In the genomic region with DNA sequence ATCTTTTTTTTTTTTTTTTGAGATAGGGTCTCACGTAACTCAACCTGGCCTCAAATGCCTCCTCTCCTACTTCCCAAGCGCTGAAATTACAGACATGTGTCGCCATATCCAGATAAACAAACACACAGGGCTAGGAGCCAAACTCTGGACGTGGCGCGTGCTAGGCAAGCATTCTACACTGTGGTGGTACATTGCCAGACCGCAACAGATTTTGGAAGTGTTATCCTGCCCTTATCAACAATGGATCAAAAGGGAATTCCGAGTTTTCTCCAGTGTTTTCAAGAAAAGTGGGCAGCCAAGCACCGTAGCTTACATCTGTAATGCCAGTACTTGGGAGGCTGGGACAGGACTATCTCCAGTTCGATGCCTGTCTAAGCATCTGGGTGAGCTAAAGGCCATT, we compare ENCODE assay signal across 8 mouse cellular contexts. TPM values are rescaled to one million over a fixed set of nuclear protein-coding genes. Genes with fewer than 3 reads are reported as not detected.
DNase-seq lines count a peak whose midpoint lies in the region; ATAC-seq and TF ChIP-seq lines count a peak whose summit lies in the region.

No protein-coding gene starts in this region.

- H3K27ac ChIP-seq in heart, embryonic 11.5 days (ENCODE audit: low read depth, low read length): no peak overlapping the region
- no peak overlapping the region for H3K27ac ChIP-seq in MEL (ENCODE audit: control insufficient read depth, low read depth, low read length)
- H3K27ac ChIP-seq in forebrain, postnatal 0 days (ENCODE audit: low read depth, low read length): no peak overlapping the region

- H3K79me2 ChIP-seq in MEL (ENCODE audit: control insufficient read depth, insufficient read depth, low read length, poor library complexity): peaks cover 29% of the 10 kb centered on the region

- peak overlapping the region; percentile 76 for H3K4me2 ChIP-seq in heart, embryonic 11.5 days
- peak overlapping the region; percentile 53 for H3K4me2 ChIP-seq in forebrain, postnatal 0 days (ENCODE audit: low read depth)

- no peaks in the 10 kb centered on the region for H3K9me3 ChIP-seq in heart, embryonic 11.5 days (replicated peaks; ENCODE audit: control insufficient read depth, low read length)
- no peaks in the 10 kb centered on the region for H3K9me3 ChIP-seq in MEL (replicated peaks; ENCODE audit: insufficient read depth, low read length)
- no peaks in the 10 kb centered on the region for H3K9me3 ChIP-seq in forebrain, postnatal 0 days (ENCODE audit: low read length)

- H3K36me3 ChIP-seq in heart, embryonic 11.5 days (ENCODE audit: control insufficient read depth, insufficient read depth, low read length): no peaks in the 10 kb centered on the region
- peaks cover 0 to 23% of the 10 kb centered on the region in 2 experiments; a peak in 2 of 4 replicates for H3K36me3 ChIP-seq in MEL (ENCODE audit: control insufficient read depth in 1 of 2, insufficient read depth in 2 of 2, low read length in 2 of 2)
- H3K36me3 ChIP-seq in forebrain, postnatal 0 days (ENCODE audit: insufficient read depth): peaks cover 3% of the 10 kb centered on the region; the same call in 1 of the 2 replicates

- H3K4me3 ChIP-seq in heart, embryonic 11.5 days (ENCODE audit: low read depth, low read length): peak overlapping the region; percentile 70
- peak overlapping the region; percentile 62 to 77 for H3K4me3 ChIP-seq in MEL (ENCODE audit: control insufficient read depth in 1 of 2, insufficient read depth in 1 of 2, low read depth in 2 of 2, low read length in 2 of 2)
- peak overlapping the region; percentile 70 for H3K4me3 ChIP-seq in forebrain, postnatal 0 days (ENCODE audit: low read depth, low read length)

- no peak for TF ChIP-seq POLR2A in MEL (IDR thresholded peaks at IDR 0.05; ENCODE audit: control insufficient read depth in 1 of 2, insufficient read depth in 1 of 2, low read depth in 1 of 2, low read length in 2 of 2, poor library complexity in 1 of 2)

- no peak for TF ChIP-seq EP300 in MEL (IDR thresholded peaks at IDR 0.05; ENCODE audit: low read depth in 1 of 2, low read length in 2 of 2)

- peak overlapping the region; percentile 77 for H3K9ac ChIP-seq in heart, embryonic 11.5 days (ENCODE audit: low read depth, low read length)
- peak overlapping the region; percentile 76 for H3K9ac ChIP-seq in MEL (ENCODE audit: control insufficient read depth, low read depth, low read length, poor library complexity, severe bottlenecking)
- peak overlapping the region; percentile 63 for H3K9ac ChIP-seq in forebrain, postnatal 0 days

- no peak for TF ChIP-seq CTCF in MEL (IDR thresholded peaks at IDR 0.05 in 2 of 3, conservative IDR thresholded peaks at IDR 0.05 in 1 of 3; ENCODE audit: control insufficient read depth in 1 of 3, insufficient read depth in 1 of 3, low read depth in 2 of 3, low read length in 3 of 3, poor library complexity in 1 of 3, severe bottlenecking in 1 of 3)
- no peak for TF ChIP-seq CTCF in forebrain, postnatal 0 days (IDR thresholded peaks at IDR 0.05; ENCODE audit: low read depth)

- TF ChIP-seq RAD21 in MEL (IDR thresholded peaks at IDR 0.05; ENCODE audit: low read depth, low read length): no peak

- no peak for ATAC-seq in heart, embryonic 11.5 days (replicated peaks; ENCODE audit: insufficient number of reproducible peaks, low FRiP score, low TSS enrichment)
- no peak for ATAC-seq in forebrain, postnatal 0 days
- no peak for ATAC-seq in frontal cortex, adult (ENCODE audit: low TSS enrichment)

- 40% methylated on average over 10 of the region's 10 CpGs for WGBS in heart, embryonic 11.5 days (ENCODE audit: insufficient replicate concordance)
- WGBS in forebrain, postnatal 0 days: 30% methylated on average over 10 of the region's 10 CpGs

- no peak for DNase-seq in heart, adult 11 months
- DNase-seq in MEL (ENCODE audit: low read depth, low spot score): peak; percentile 49
- DNase-seq in forebrain, postnatal 0 days: no peak
- DNase-seq in lung, postnatal 10 days: peak; percentile 44
- DNase-seq in natural killer cell, adult 2 months (ENCODE audit: low spot score in 2 of 2): no peak
- DNase-seq in right cerebral cortex, adult 18-20 months: no peak

- peaks cover 3% of the 10 kb centered on the region; the same call in 1 of the 2 replicates for H3K4me1 ChIP-seq in heart, embryonic 11.5 days (ENCODE audit: control insufficient read depth, insufficient read depth, low read length)
- H3K4me1 ChIP-seq in MEL (ENCODE audit: control insufficient read depth in 1 of 2, insufficient read depth in 2 of 2, low read length in 2 of 2): peaks cover 0 to 20% of the 10 kb centered on the region in 2 experiments; a peak in 2 of 4 replicates
- H3K4me1 ChIP-seq in forebrain, postnatal 0 days (ENCODE audit: insufficient read depth): peaks cover 9% of the 10 kb centered on the region

- no peaks in the 10 kb centered on the region for H3K27me3 ChIP-seq in heart, embryonic 11.5 days (ENCODE audit: control insufficient read depth, insufficient read depth, low read length)
- no peaks in the 10 kb centered on the region for H3K27me3 ChIP-seq in MEL (ENCODE audit: control insufficient read depth in 1 of 2, insufficient read depth in 2 of 2, low read length in 2 of 2)
- H3K27me3 ChIP-seq in forebrain, postnatal 0 days (ENCODE audit: insufficient read depth, low read length): no peaks in the 10 kb centered on the region

TF ChIP-seq in MEL, 35 proteins besides CTCF, POLR2A, EP300 and RAD21:
- TF ChIP-seq MAX (IDR thresholded peaks at IDR 0.05; ENCODE audit: low read length) (no peak), MYC (IDR thresholded peaks at IDR 0.05; ENCODE audit: low read depth, low read length) (no peak)
TF ChIP-seq in MEL: peak in this region for 0.

RNA-seq across cellular contexts. Expression of a gene that starts 1.0 kb away (rescaled TPM):
- 41.4 and 45.7 TPM in 2 replicates for polyA plus RNA-seq in heart, embryonic 11.5 days (2014; fragmentation: Nextera tagmentation; extraction: Ambion mirVana)
- total RNA-seq in MEL (2012; rRNA removed): 21.4 and 27.0 TPM in 2 replicates
- 10 to 100 TPM in 1 of 2 experiments, not detected in 1; 33.1 TPM for polyA plus RNA-seq in MEL (2012; ENCODE audit: insufficient read depth in 1 of 2, insufficient read length in 2 of 2, low read depth in 1 of 2, low replicate concordance in 2 of 2, missing spikeins in 1 of 2)
- 55.7 and 55.9 TPM in 2 replicates for total RNA-seq in forebrain, postnatal 0 days (2014; rRNA removed)
- polyA plus RNA-seq in forebrain, postnatal 0 days (2015; fragmentation: Nextera tagmentation; extraction: Ambion mirVana): 57.1 and 58.3 TPM in 2 replicates

RNA-seq across cellular contexts. Expression of a gene that starts 1.2 kb away (rescaled TPM):
- 40.4 and 44.8 TPM in 2 replicates for polyA plus RNA-seq in heart, embryonic 11.5 days (2014; fragmentation: Nextera tagmentation; extraction: Ambion mirVana)
- 106 and 109 TPM in 2 replicates for total RNA-seq in MEL (2012; rRNA removed)
- polyA plus RNA-seq in MEL (2012; ENCODE audit: insufficient read depth in 1 of 2, insufficient read length in 2 of 2, low read depth in 1 of 2, low replicate concordance in 2 of 2, missing spikeins in 1 of 2): 100 to 1,000 TPM in 1 of 2 experiments, not detected in 1; 134 TPM
- 22.9 and 24.9 TPM in 2 replicates for total RNA-seq in forebrain, postnatal 0 days (2014; rRNA removed)
- polyA plus RNA-seq in forebrain, postnatal 0 days (2015; fragmentation: Nextera tagmentation; extraction: Ambion mirVana): 33.9 and 35.2 TPM in 2 replicates

RNA-seq across cellular contexts. Expression of a gene that starts 17.2 kb away (rescaled TPM):
- 1.2 and 2.0 TPM in 2 replicates for polyA plus RNA-seq in heart, embryonic 11.5 days (2014; fragmentation: Nextera tagmentation; extraction: Ambion mirVana)
- total RNA-seq in MEL (2012; rRNA removed): 0.59 and 0.89 TPM in 2 replicates
- polyA plus RNA-seq in MEL (2012; ENCODE audit: insufficient read depth in 1 of 2, insufficient read length in 2 of 2, low read depth in 1 of 2, low replicate concordance in 2 of 2, missing spikeins in 1 of 2): 1 to 10 TPM in 1 of 2 experiments, not detected in 1; 3.3 TPM
- total RNA-seq in forebrain, postnatal 0 days (2014; rRNA removed): 32.8 and 40.3 TPM in 2 replicates
- 40.9 and 61.4 TPM in 2 replicates for polyA plus RNA-seq in forebrain, postnatal 0 days (2015; fragmentation: Nextera tagmentation; extraction: Ambion mirVana)

RNA-seq across cellular contexts. Expression of a gene that starts 22.8 kb away (rescaled TPM):
- polyA plus RNA-seq in heart, embryonic 11.5 days (2014; fragmentation: Nextera tagmentation; extraction: Ambion mirVana): 28.0 and 29.5 TPM in 2 replicates
- 70.4 TPM in 2 replicates for total RNA-seq in MEL (2012; rRNA removed)
- polyA plus RNA-seq in MEL (2012; ENCODE audit: insufficient read depth in 1 of 2, insufficient read length in 2 of 2, low read depth in 1 of 2, low replicate concordance in 2 of 2, missing spikeins in 1 of 2): 100 to 1,000 TPM in 1 of 2 experiments, not detected in 1; 108 TPM
- total RNA-seq in forebrain, postnatal 0 days (2014; rRNA removed): 15.7 and 15.8 TPM in 2 replicates
- polyA plus RNA-seq in forebrain, postnatal 0 days (2015; fragmentation: Nextera tagmentation; extraction: Ambion mirVana): 58.2 and 60.1 TPM in 2 replicates

RNA-seq across cellular contexts. Expression of a gene that starts 29.0 kb away (rescaled TPM):
- 3.5 and 3.6 TPM in 2 replicates for polyA plus RNA-seq in heart, embryonic 11.5 days (2014; fragmentation: Nextera tagmentation; extraction: Ambion mirVana)
- 108 and 121 TPM in 2 replicates for total RNA-seq in MEL (2012; rRNA removed)
- 100 to 1,000 TPM; 164 to 489 TPM for polyA plus RNA-seq in MEL (2012; ENCODE audit: insufficient read depth in 1 of 2, insufficient read length in 2 of 2, low read depth in 1 of 2, low replicate concordance in 2 of 2, missing spikeins in 1 of 2)
- 1.6 and 3.1 TPM in 2 replicates for total RNA-seq in forebrain, postnatal 0 days (2014; rRNA removed)
- polyA plus RNA-seq in forebrain, postnatal 0 days (2015; fragmentation: Nextera tagmentation; extraction: Ambion mirVana): 0.39 and 0.56 TPM in 2 replicates

Comparison
In these comparisons a context has a peak if more than half of its experiments do, and no peak if none do; other contexts are left out.
1. DNase-seq: peak in MEL (single experiment) and lung, postnatal 10 days (single experiment); none in heart, adult 11 months (single experiment), forebrain, postnatal 0 days (single experiment), natural killer cell, adult 2 months (0 of 2) and right cerebral cortex, adult 18-20 months (single experiment).
2. Peak in every context shown above with its lines, with median percentiles within 50 percentile points of each other: H3K4me3 ChIP-seq and H3K9ac ChIP-seq.